Mouse (Mus musculus): ENCODE results near the gene Pdzd11.

DNA sequence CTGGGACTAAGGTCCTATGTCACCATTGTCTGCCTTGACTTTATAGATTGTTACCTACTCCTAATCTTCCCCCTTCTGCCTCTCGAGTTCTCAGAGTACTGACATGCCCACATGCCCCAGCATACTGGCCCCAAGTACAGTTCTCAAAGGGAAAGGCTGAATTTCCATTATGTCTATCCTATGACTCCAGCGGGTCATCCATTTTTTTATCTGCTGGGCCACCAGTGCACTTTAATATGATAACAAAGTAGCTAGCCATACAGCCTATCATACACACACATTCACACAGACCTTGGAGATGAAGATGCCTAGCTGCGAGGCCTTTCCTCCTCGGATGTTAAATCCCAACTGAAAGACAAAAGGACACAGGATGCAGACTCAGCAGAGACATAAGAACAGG is 2.1 kb downstream of the Pdzd11 start:
- TF ChIP-seq POLR2AphosphoS2 (IDR thresholded peaks at IDR 0.05; ENCODE audit: insufficient read length, low read depth) (no peak), CEBPB (IDR thresholded peaks at IDR 0.05; ENCODE audit: insufficient read depth, poor library complexity, severe bottlenecking) (no peak)
